Mouse (Mus musculus): ENCODE results near the gene Stoml2. TPM values are rescaled to one million over a fixed set of nuclear protein-coding genes. Genes with fewer than 3 reads are reported as not detected.

Stoml2 gene
- total and polyA plus RNA-seq, 3 experiments = 391 to 480 TPM; not detected in 1

DNA sequence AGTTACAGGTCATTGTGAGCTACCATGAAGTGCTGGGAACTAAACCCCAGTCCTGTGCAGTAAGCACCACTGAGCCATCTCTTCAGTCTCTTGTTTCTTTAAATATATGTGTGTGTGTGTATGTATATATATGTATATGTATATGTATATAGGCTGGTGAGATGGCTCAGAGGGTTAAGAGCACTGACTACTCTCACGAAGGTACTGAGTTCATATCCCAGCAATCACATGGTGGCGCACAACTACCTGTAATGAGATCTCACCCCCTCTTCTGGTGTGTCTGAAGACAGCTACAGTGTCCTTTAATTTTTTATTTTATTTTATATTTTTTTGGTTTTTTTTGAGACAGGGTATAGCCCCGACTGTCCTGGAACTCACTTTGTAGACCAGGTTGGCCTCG is 34.0 kb upstream of the Stoml2 start:
- peak; percentile 64 for DNase-seq (ENCODE audit: low read depth, low spot score)
- Histone ChIP-seq H3K4me3 (ENCODE audit: control insufficient read depth in 1 of 2, insufficient read depth in 1 of 2, low read depth in 2 of 2, low read length in 2 of 2) (no peak overlapping the region), H3K9me3 (replicated peaks; ENCODE audit: insufficient read depth, low read length) (no peaks in the 10 kb centered on the region), H3K27ac (ENCODE audit: control insufficient read depth, low read depth, low read length) (no peak overlapping the region), H3K4me1 (ENCODE audit: control insufficient read depth in 1 of 2, insufficient read depth in 2 of 2, low read length in 2 of 2) (no peaks in the 10 kb centered on the region), H3K79me2 (ENCODE audit: control insufficient read depth, insufficient read depth, low read length, poor library complexity) (no peaks in the 10 kb centered on the region), H3K36me3 (ENCODE audit: control insufficient read depth in 1 of 2, insufficient read depth in 2 of 2, low read length in 2 of 2) (no peaks in the 10 kb centered on the region), H3K9ac (ENCODE audit: control insufficient read depth, low read depth, low read length, poor library complexity, severe bottlenecking) (no peak overlapping the region), H3K27me3 (ENCODE audit: control insufficient read depth in 1 of 2, insufficient read depth in 2 of 2, low read length in 2 of 2) (no peaks in the 10 kb centered on the region)
- TF ChIP-seq CTCF (IDR thresholded peaks at IDR 0.05 in 2 of 3, conservative IDR thresholded peaks at IDR 0.05 in 1 of 3; ENCODE audit: control insufficient read depth in 1 of 3, insufficient read depth in 1 of 3, low read depth in 2 of 3, low read length in 3 of 3, poor library complexity in 1 of 3, severe bottlenecking in 1 of 3) (peak in 1 of 3 experiments; percentile 24; a peak in 1 of 6 replicates), MAX (IDR thresholded peaks at IDR 0.05; ENCODE audit: low read length) (no peak), POLR2AphosphoS2 (IDR thresholded peaks at IDR 0.05; ENCODE audit: low read length) (no peak), HCFC1 (IDR thresholded peaks at IDR 0.05; ENCODE audit: low read depth, low read length) (no peak), MEF2A (IDR thresholded peaks at IDR 0.05; ENCODE audit: extremely low read depth, insufficient replicate concordance, low read depth, low read length, poor library complexity, severe bottlenecking) (no peak), MAFK (IDR thresholded peaks at IDR 0.05; ENCODE audit: borderline replicate concordance, low read depth, low read length) (no peak), MYC (IDR thresholded peaks at IDR 0.05; ENCODE audit: low read depth, low read length) (no peak), SMC3 (IDR thresholded peaks at IDR 0.05; ENCODE audit: low read depth, low read length) (peak; percentile 23; the same call in 1 of the 2 replicates), TAL1 (IDR thresholded peaks at IDR 0.05; ENCODE audit: low read length) (no peak), MXI1 (IDR thresholded peaks at IDR 0.05; ENCODE audit: low read depth, low read length) (no peak), CHD2 (IDR thresholded peaks at IDR 0.05; ENCODE audit: low read length) (no peak), ZC3H11A (IDR thresholded peaks at IDR 0.05; ENCODE audit: low read depth, low read length) (no peak), KAT2A (conservative IDR thresholded peaks at IDR 0.05; ENCODE audit: low read depth, low read length) (no peak), UBTF (IDR thresholded peaks at IDR 0.05; ENCODE audit: borderline replicate concordance, insufficient read depth, low read depth, low read length) (no peak), ZKSCAN1 (IDR thresholded peaks at IDR 0.05; ENCODE audit: low read depth, low read length) (no peak), POLR2AphosphoS5 (IDR thresholded peaks at IDR 0.05; ENCODE audit: borderline replicate concordance, low read depth, low read length) (no peak), JUND (IDR thresholded peaks at IDR 0.05; ENCODE audit: low read depth, low read length) (no peak), TBP (IDR thresholded peaks at IDR 0.05; ENCODE audit: low read depth, low read length) (no peak), POLR2A (IDR thresholded peaks at IDR 0.05; ENCODE audit: control insufficient read depth in 1 of 2, insufficient read depth in 1 of 2, low read depth in 1 of 2, low read length in 2 of 2, poor library complexity in 1 of 2) (no peak), ZMIZ1 (IDR thresholded peaks at IDR 0.05; ENCODE audit: low read depth, low read length) (no peak), TCF12 (IDR thresholded peaks at IDR 0.05; ENCODE audit: low read depth, low read length) (no peak), RAD21 (IDR thresholded peaks at IDR 0.05; ENCODE audit: low read depth, low read length) (peak; percentile 4), USF1 (IDR thresholded peaks at IDR 0.05; ENCODE audit: low read depth, low read length) (no peak), ETS1 (IDR thresholded peaks at IDR 0.05; ENCODE audit: low read depth, low read length) (no peak), ELF1 (IDR thresholded peaks at IDR 0.05; ENCODE audit: low read depth, low read length) (no peak)

Data from MEL (cell line).